Mouse (Mus musculus): Measurements from ENCODE around the gene Dpf1. TPM values are rescaled to one million over a fixed set of nuclear protein-coding genes. Genes with fewer than 3 reads are reported as not detected.

Gene Dpf1
- polyA plus RNA-seq, 1 experiment from 2014 or later: 60.6 TPM

- 90% methylated on average over 9 of the region's 9 CpGs for WGBS
- H3K4me1 ChIP-seq (replicated peaks): peaks cover 21% of the 10 kb centered on the region
Observed at GRCm38 (mm10) chr7:29340247-29340646, 36.5 kb downstream of the Dpf1 start.

GRCm38 (mm10) chr7:29340838-29341237 is 37.1 kb downstream of the Dpf1 start:
- H3K9me3 ChIP-seq: no peaks in the 10 kb centered on the region
- H3K27me3 ChIP-seq (ENCODE audit: insufficient read depth, poor library complexity, severe bottlenecking): no peaks in the 10 kb centered on the region
- peaks cover 18% of the 10 kb centered on the region for H3K4me1 ChIP-seq (replicated peaks)
- no peak overlapping the region for H3K4me3 ChIP-seq
- H3K27ac ChIP-seq: peak overlapping the region; percentile 37; the same call in 1 of the 2 replicates
- DNase-seq (ENCODE audit: low spot score): no peak
- H3K36me3 ChIP-seq: peaks cover 24% of the 10 kb centered on the region
- WGBS: 93% methylated on average over 8 of the region's 8 CpGs

More at GRCm38 (mm10) chr7:29340247-29340646, 36.5 kb downstream of the Dpf1 start:
- no peaks in the 10 kb centered on the region for H3K9me3 ChIP-seq
- no peak overlapping the region for H3K4me3 ChIP-seq
- DNase-seq (ENCODE audit: low spot score): no peak
- H3K27ac ChIP-seq: no peak overlapping the region
- no peaks in the 10 kb centered on the region for H3K27me3 ChIP-seq (ENCODE audit: insufficient read depth, poor library complexity, severe bottlenecking)
- H3K36me3 ChIP-seq: peaks cover 24% of the 10 kb centered on the region

- peaks cover 24% of the 10 kb centered on the region for H3K36me3 ChIP-seq
- no peak for DNase-seq (ENCODE audit: low spot score)
Observed at GRCm38 (mm10) chr7:29341722-29342121, 38.0 kb downstream of the Dpf1 start.

GRCm38 (mm10) chr7:29342489-29343092 is 38.8 kb downstream of the Dpf1 start:
- H3K27me3 ChIP-seq (ENCODE audit: insufficient read depth, poor library complexity, severe bottlenecking): no peaks in the 10 kb centered on the region
- peak; percentile 19 for DNase-seq (ENCODE audit: low spot score)
- H3K9me3 ChIP-seq: no peaks in the 10 kb centered on the region
- H3K27ac ChIP-seq: peak overlapping the region; percentile 73
- H3K36me3 ChIP-seq: peaks cover 21% of the 10 kb centered on the region
- peaks cover 18% of the 10 kb centered on the region for H3K4me1 ChIP-seq (replicated peaks)
- no peak overlapping the region for H3K4me3 ChIP-seq
- WGBS: 57% methylated on average over 8 of the region's 8 CpGs

More at GRCm38 (mm10) chr7:29341722-29342121, 38.0 kb downstream of the Dpf1 start:
- WGBS: 81% methylated on average over 12 of the region's 12 CpGs
- H3K4me1 ChIP-seq (replicated peaks): peaks cover 18% of the 10 kb centered on the region
- no peaks in the 10 kb centered on the region for H3K27me3 ChIP-seq (ENCODE audit: insufficient read depth, poor library complexity, severe bottlenecking)
- peak overlapping the region; percentile 73; the same call in 1 of the 2 replicates for H3K27ac ChIP-seq
- no peaks in the 10 kb centered on the region for H3K9me3 ChIP-seq
- no peak overlapping the region for H3K4me3 ChIP-seq

- no peak for DNase-seq (ENCODE audit: low spot score)
- 97% methylated on average over 7 of the region's 7 CpGs for WGBS
Observed at GRCm38 (mm10) chr7:29343746-29344145, 40.0 kb downstream of the Dpf1 start.

GRCm38 (mm10) chr7:29345534-29345933 is 41.8 kb downstream of the Dpf1 start:
- DNase-seq (ENCODE audit: low spot score): no peak
- H3K36me3 ChIP-seq: peaks cover 36% of the 10 kb centered on the region
- H3K27ac ChIP-seq: no peak overlapping the region
- peaks cover 21% of the 10 kb centered on the region for H3K4me1 ChIP-seq (replicated peaks)
- H3K9me3 ChIP-seq: no peaks in the 10 kb centered on the region
- 86% methylated on average over 4 of the region's 4 CpGs for WGBS
- no peak overlapping the region for H3K4me3 ChIP-seq
- H3K27me3 ChIP-seq (ENCODE audit: insufficient read depth, poor library complexity, severe bottlenecking): no peaks in the 10 kb centered on the region

More at GRCm38 (mm10) chr7:29343746-29344145, 40.0 kb downstream of the Dpf1 start:
- H3K36me3 ChIP-seq: peaks cover 22% of the 10 kb centered on the region
- peaks cover 18% of the 10 kb centered on the region for H3K4me1 ChIP-seq (replicated peaks)
- H3K9me3 ChIP-seq: no peaks in the 10 kb centered on the region
- peak overlapping the region; percentile 40 for H3K27ac ChIP-seq
- no peak overlapping the region for H3K4me3 ChIP-seq
- H3K27me3 ChIP-seq (ENCODE audit: insufficient read depth, poor library complexity, severe bottlenecking): no peaks in the 10 kb centered on the region

- H3K36me3 ChIP-seq: peaks cover 41% of the 10 kb centered on the region
- H3K4me1 ChIP-seq (replicated peaks): peaks cover 18% of the 10 kb centered on the region
- no peaks in the 10 kb centered on the region for H3K9me3 ChIP-seq
- H3K4me3 ChIP-seq: no peak overlapping the region
- 61% methylated on average over 3 of the region's 3 CpGs for WGBS
- DNase-seq (ENCODE audit: low spot score): no peak
- H3K27ac ChIP-seq: no peak overlapping the region
- no peaks in the 10 kb centered on the region for H3K27me3 ChIP-seq (ENCODE audit: insufficient read depth, poor library complexity, severe bottlenecking)
Observed at GRCm38 (mm10) chr7:29346212-29346611, 42.5 kb downstream of the Dpf1 start.

- Histone ChIP-seq H3K27ac (no peak overlapping the region), H3K9me3 (no peaks in the 10 kb centered on the region), H3K4me1 (replicated peaks) (0 out of 2 replicates have a peak, but pooled peaks cover 3% of the 10 kb centered on the region), H3K27me3 (ENCODE audit: insufficient read depth, poor library complexity, severe bottlenecking) (no peaks in the 10 kb centered on the region), H3K4me3 (no peak overlapping the region), H3K36me3 (peaks cover 63% of the 10 kb centered on the region)
- WGBS: 93% methylated on average over 10 of the region's 10 CpGs
- DNase-seq (ENCODE audit: low spot score): no peak
Observed at GRCm38 (mm10) chr7:29350489-29350888, 46.7 kb downstream of the Dpf1 start.

GRCm38 (mm10) chr7:29352246-29352645 is 48.5 kb downstream of the Dpf1 start:
- WGBS: 90% methylated on average over 8 of the region's 8 CpGs
- peaks cover 73% of the 10 kb centered on the region for H3K36me3 ChIP-seq

GRCm38 (mm10) chr7:29354161-29354560 is 50.4 kb downstream of the Dpf1 start:
- Histone ChIP-seq H3K4me3 (no peak overlapping the region), H3K36me3 (peaks cover 72% of the 10 kb centered on the region), H3K27ac (no peak overlapping the region), H3K27me3 (ENCODE audit: insufficient read depth, poor library complexity, severe bottlenecking) (no peaks in the 10 kb centered on the region), H3K4me1 (replicated peaks) (0 out of 2 replicates have a peak, but pooled peaks cover 3% of the 10 kb centered on the region), H3K9me3 (no peaks in the 10 kb centered on the region)
- WGBS: 91% methylated on average over 8 of the region's 8 CpGs
- no peak for DNase-seq (ENCODE audit: low spot score)

More at GRCm38 (mm10) chr7:29352246-29352645, 48.5 kb downstream of the Dpf1 start:
- H3K4me3 ChIP-seq: no peak overlapping the region
- 0 out of 2 replicates have a peak, but pooled peaks cover 3% of the 10 kb centered on the region for H3K4me1 ChIP-seq (replicated peaks)
- DNase-seq (ENCODE audit: low spot score): no peak
- H3K9me3 ChIP-seq: no peaks in the 10 kb centered on the region
- no peak overlapping the region for H3K27ac ChIP-seq
- no peaks in the 10 kb centered on the region for H3K27me3 ChIP-seq (ENCODE audit: insufficient read depth, poor library complexity, severe bottlenecking)

- H3K27me3 ChIP-seq (ENCODE audit: insufficient read depth, poor library complexity, severe bottlenecking): no peaks in the 10 kb centered on the region
- no peaks in the 10 kb centered on the region for H3K4me1 ChIP-seq (replicated peaks)
- peaks cover 65% of the 10 kb centered on the region for H3K36me3 ChIP-seq
- H3K27ac ChIP-seq: no peak overlapping the region
- H3K4me3 ChIP-seq: no peak overlapping the region
- DNase-seq (ENCODE audit: low spot score): no peak
- 91% methylated on average over 8 of the region's 8 CpGs for WGBS
- no peaks in the 10 kb centered on the region for H3K9me3 ChIP-seq
Observed at GRCm38 (mm10) chr7:29355406-29355805, 51.7 kb downstream of the Dpf1 start.

- Histone ChIP-seq H3K4me3 (no peak overlapping the region), H3K27ac (no peak overlapping the region), H3K27me3 (ENCODE audit: insufficient read depth, poor library complexity, severe bottlenecking) (no peaks in the 10 kb centered on the region), H3K4me1 (replicated peaks) (no peaks in the 10 kb centered on the region), H3K9me3 (no peaks in the 10 kb centered on the region), H3K36me3 (peaks cover 63% of the 10 kb centered on the region)
- WGBS: 95% methylated on average over 13 of the region's 13 CpGs
- DNase-seq (ENCODE audit: low spot score): no peak
Observed at GRCm38 (mm10) chr7:29361497-29361896, 57.7 kb downstream of the Dpf1 start.

GRCm38 (mm10) chr7:29364052-29364451 is 60.3 kb downstream of the Dpf1 start:
- peaks cover 10% of the 10 kb centered on the region; the same call in 1 of the 2 replicates for H3K4me1 ChIP-seq (replicated peaks)
- no peak overlapping the region for H3K27ac ChIP-seq
- peaks cover 40% of the 10 kb centered on the region for H3K36me3 ChIP-seq
- H3K27me3 ChIP-seq (ENCODE audit: insufficient read depth, poor library complexity, severe bottlenecking): no peaks in the 10 kb centered on the region
- WGBS: 18% methylated on average over 4 of the region's 4 CpGs
- H3K4me3 ChIP-seq: no peak overlapping the region
- peak; percentile 48 for DNase-seq (ENCODE audit: low spot score)
- no peaks in the 10 kb centered on the region for H3K9me3 ChIP-seq
